18 mouse cellular contexts compared by ENCODE assay signal in genomic region chr16:18126211-18126610, GRCm38 (mm10). TPM values are rescaled to one million over a fixed set of nuclear protein-coding genes. Genes with fewer than 3 reads are reported as not detected.
A peak's percentile ranks its signal among the peaks of the same experiment; 100 is the strongest.
DNase-seq lines count a peak whose midpoint lies in the region; ATAC-seq and TF ChIP-seq lines count a peak whose summit lies in the region.
"Had no signal": no experiment of that assay in that cellular context is flagged by ENCODE, and none has a peak within 500 bp of the region (broad histone marks: within the 10 kb centered on the region; RNA-seq: fewer than 3 reads in every experiment).

No protein-coding gene starts in this region.

- peaks cover 15% of the 10 kb centered on the region for H3K4me1 ChIP-seq in lung, embryonic 15.5 days
- H3K4me1 ChIP-seq in lung, adult 2 months (ENCODE audit: control insufficient read depth, insufficient read depth, low read length) = 0 out of 2 replicates have a peak, but pooled peaks cover 3% of the 10 kb centered on the region
- peaks cover 21% of the 10 kb centered on the region for H3K4me1 ChIP-seq in E14TG2a.4 (replicated peaks; ENCODE audit: low read depth, low read length)

- H3K4me3 ChIP-seq in lung, embryonic 15.5 days = no peak overlapping the region
- H3K4me3 ChIP-seq in lung, adult 2 months (replicated peaks; ENCODE audit: extremely low read depth, low read depth, low read length) = no peak overlapping the region
- peak overlapping the region; percentile 81; the same call in 1 of the 2 replicates for H3K4me3 ChIP-seq in E14TG2a.4 (replicated peaks; ENCODE audit: low read length)

- no peak overlapping the region for H3K27ac ChIP-seq in lung, embryonic 15.5 days
- H3K27ac ChIP-seq: embryonic facial prominence, embryonic 13.5 days; forebrain, embryonic 12.5 days had no signal

- ATAC-seq in lung, embryonic 15.5 days (ENCODE audit: borderline replicate concordance, extremely low read depth, low FRiP score, low TSS enrichment) = no peak
- ATAC-seq: activated CD4-positive, CD25-positive, alpha-beta regulatory T cell, adult 4 months; Patski had no signal

- TF ChIP-seq POLR2A in lung, adult 2 months (IDR thresholded peaks at IDR 0.05; ENCODE audit: borderline replicate concordance, extremely low read depth, low read depth, low read length) = no peak

- H3K36me3 ChIP-seq in lung, embryonic 15.5 days = no peaks in the 10 kb centered on the region
- H3K36me3 ChIP-seq in E14TG2a.4 (ENCODE audit: insufficient read depth, low read length) = no peaks in the 10 kb centered on the region
- H3K36me3 ChIP-seq: embryonic facial prominence, embryonic 13.5 days; forebrain, embryonic 12.5 days; heart, embryonic 10.5 days; intestine, embryonic 15.5 days had no signal

- WGBS in lung, embryonic 15.5 days = 74% methylated on average over 3 of the region's 3 CpGs
- 68% methylated on average over 3 of the region's 3 CpGs for WGBS in lung, adult 2 months

- TF ChIP-seq CTCF in lung, adult 2 months (IDR thresholded peaks at IDR 0.05; ENCODE audit: insufficient read depth, low read length) = no peak
- TF ChIP-seq CTCF in E14TG2a.4 (conservative IDR thresholded peaks at IDR 0.05; ENCODE audit: low read length) = no peak

- peak; percentile 10 to 34 for DNase-seq in cerebellum, adult 18-20 months
- no peak for DNase-seq in cerebellum, postnatal 10 days
- peak; percentile 70 for DNase-seq in cerebellum, adult 9-11 months
- no peak for DNase-seq in cerebellum, postnatal 14 days
- DNase-seq in lung, adult 2 months = no peak
- DNase-seq: adrenal gland, adult 2 months; adrenal gland, postnatal 25 days; gastrocnemius, postnatal 10 days; heart, adult 18-20 months; kidney, adult 18-20 months had no signal

- no peak overlapping the region for H3K9ac ChIP-seq in lung, embryonic 15.5 days
- H3K9ac ChIP-seq: embryonic facial prominence, embryonic 13.5 days; forebrain, embryonic 12.5 days; intestine, embryonic 15.5 days had no signal

- no peaks in the 10 kb centered on the region for H3K9me3 ChIP-seq in lung, embryonic 15.5 days
- no peaks in the 10 kb centered on the region for H3K9me3 ChIP-seq in E14TG2a.4 (ENCODE audit: low read length)
- H3K9me3 ChIP-seq: embryonic facial prominence, embryonic 13.5 days; forebrain, embryonic 12.5 days; heart, embryonic 10.5 days; intestine, embryonic 15.5 days had no signal

- H3K27me3 ChIP-seq in lung, embryonic 15.5 days = peaks cover 45% of the 10 kb centered on the region
- peaks cover 89% of the 10 kb centered on the region for H3K27me3 ChIP-seq in E14TG2a.4 (ENCODE audit: insufficient read depth, low read length)

- peak overlapping the region; percentile 99; the same call in 1 of the 2 replicates for H3K4me2 ChIP-seq in lung, embryonic 15.5 days

RNA-seq across cellular contexts. Expression of gene Rtn4r, which starts 1.2 kb away (rescaled TPM):
- polyA plus RNA-seq in lung, embryonic 15.5 days (2015; fragmentation: Nextera tagmentation; extraction: Ambion mirVana) = 0.74 and 0.90 TPM in 2 replicates
- 1.1 and 1.4 TPM in 2 replicates for polyA plus RNA-seq in lung, adult 2 months (2012; rRNA removed)
- polyA plus RNA-seq: activated CD4-positive, CD25-positive, alpha-beta regulatory T cell, adult 4 months had no signal

RNA-seq across cellular contexts. Expression of gene Prodh, which starts 36.2 kb away (rescaled TPM):
- 13.5 and 14.7 TPM in 2 replicates for polyA plus RNA-seq in lung, embryonic 15.5 days (2015; fragmentation: Nextera tagmentation; extraction: Ambion mirVana)
- polyA plus RNA-seq in lung, adult 2 months (2012; rRNA removed) = 49.3 and 56.7 TPM in 2 replicates

Comparison
In these comparisons a context has a peak if more than half of its experiments do, and no peak if none do; other contexts are left out.
1. DNase-seq: peak in cerebellum, adult 18-20 months (2 of 2) and cerebellum, adult 9-11 months (single experiment); none in cerebellum, postnatal 10 days (0 of 2), cerebellum, postnatal 14 days (0 of 2) and lung, adult 2 months (single experiment).